Mouse (Mus musculus) cortical plate, adult 2 months (tissue): ENCODE data around the gene Auts2. TPM values are rescaled to one million over a fixed set of nuclear protein-coding genes. Genes with fewer than 3 reads are reported as not detected.

Experiments used
- H3K27ac ChIP-seq: fragments of 200-500 bp; 2 replicates; pipeline ENCODE4 v1.5.1; 2012; ENCODE audit warnings: low read length, control low read depth, inconsistent platforms; ENCODE audit not compliant: insufficient read depth
- H3K4me1 ChIP-seq: fragments of 200-500 bp; 2 replicates; pipeline ENCODE4 v1.6.1; 2011; ENCODE audit warnings: low read length; ENCODE audit not compliant: control insufficient read depth, insufficient read depth
- H3K4me3 ChIP-seq: fragments of 200-500 bp; 2 replicates; pipeline ENCODE4 v1.5.1; 2011; ENCODE audit warnings: mild to moderate bottlenecking, low read length, control low read depth; ENCODE audit not compliant: insufficient read depth
- CTCF ChIP-seq: fragments of 200-500 bp; IDR thresholded peaks from 2 replicates; pipeline ENCODE4 v1.5.1; 2011; ENCODE audit warnings: mild to moderate bottlenecking, control low read depth, low read length; ENCODE audit not compliant: insufficient read depth; ENCODE audit errors: extremely low read depth
- POLR2A ChIP-seq: fragments of 200-500 bp; IDR thresholded peaks from 2 replicates; pipeline ENCODE4 v1.6.1; 2011; ENCODE audit warnings: mild to moderate bottlenecking, low read length, control low read depth; ENCODE audit not compliant: insufficient read depth; ENCODE audit errors: extremely low read depth
- polyA plus RNA-seq: library from polyadenylated mRNA; depleted of rRNA; stranded (reverse); fragments of >200 nt; gene quantifications from 2 replicates; pipeline ENCODE4 v1.2.3, GENCODE M21; 2012

The Auts2 gene
- polyA plus RNA-seq, 1 experiment = 29.7 TPM

- no peak for TF ChIP-seq CTCF
- TF ChIP-seq POLR2A = no peak
- Histone ChIP-seq H3K4me1 (peaks cover 3% of the 10 kb centered on the region; the same call in 1 of the 2 replicates), H3K27ac (no peak overlapping the region), H3K4me3 (no peak overlapping the region)
Observed at GRCm38 (mm10) chr5:131574469-131575085, 968.6 kb downstream of the Auts2 start.

- TF ChIP-seq CTCF (no peak), POLR2A (no peak)
- H3K4me1 ChIP-seq = peaks cover 3% of the 10 kb centered on the region; the same call in 1 of the 2 replicates
- H3K4me3 ChIP-seq = no peak overlapping the region
- no peak overlapping the region for H3K27ac ChIP-seq
Observed at GRCm38 (mm10) chr5:131573296-131574177, 969.6 kb downstream of the Auts2 start.

GRCm38 (mm10) chr5:131566032-131566431, 977.1 kb downstream of the Auts2 start:
- Histone ChIP-seq H3K4me3 (no peak overlapping the region), H3K27ac (no peak overlapping the region), H3K4me1 (no peaks in the 10 kb centered on the region)
- TF ChIP-seq CTCF (no peak), POLR2A (no peak)

GRCm38 (mm10) chr5:131563630-131564252, 979.4 kb downstream of the Auts2 start:
- Histone ChIP-seq H3K4me3 (no peak overlapping the region), H3K4me1 (no peaks in the 10 kb centered on the region), H3K27ac (no peak overlapping the region)
- TF ChIP-seq CTCF (no peak), POLR2A (no peak)

- TF ChIP-seq POLR2A = no peak
- TF ChIP-seq CTCF = no peak
- no peak overlapping the region for H3K27ac ChIP-seq
- H3K4me3 ChIP-seq = no peak overlapping the region
- H3K4me1 ChIP-seq = no peaks in the 10 kb centered on the region
Observed at GRCm38 (mm10) chr5:131560773-131561560, 982.2 kb downstream of the Auts2 start.

GRCm38 (mm10) chr5:131558403-131559174, 984.6 kb downstream of the Auts2 start:
- H3K4me1 ChIP-seq = no peaks in the 10 kb centered on the region
- no peak overlapping the region for H3K4me3 ChIP-seq
- no peak overlapping the region for H3K27ac ChIP-seq
- no peak for TF ChIP-seq POLR2A
- no peak for TF ChIP-seq CTCF

GRCm38 (mm10) chr5:131557591-131558385, 985.4 kb downstream of the Auts2 start:
- TF ChIP-seq CTCF (no peak), POLR2A (no peak)
- Histone ChIP-seq H3K27ac (no peak overlapping the region), H3K4me1 (no peaks in the 10 kb centered on the region)

GRCm38 (mm10) chr5:131548932-131549563, 994.1 kb downstream of the Auts2 start:
- H3K27ac ChIP-seq = no peak overlapping the region
- peaks cover 2% of the 10 kb centered on the region; the same call in 1 of the 2 replicates for H3K4me1 ChIP-seq
- TF ChIP-seq POLR2A = no peak
- no peak for TF ChIP-seq CTCF
- H3K4me3 ChIP-seq = no peak overlapping the region

More at GRCm38 (mm10) chr5:131557591-131558385, 985.4 kb downstream of the Auts2 start:
- no peak overlapping the region for H3K4me3 ChIP-seq

GRCm38 (mm10) chr5:131547926-131548325, 995.2 kb downstream of the Auts2 start:
- no peak for TF ChIP-seq CTCF
- TF ChIP-seq POLR2A = no peak
- H3K27ac ChIP-seq = no peak overlapping the region

More at GRCm38 (mm10) chr5:131547926-131548325, 995.2 kb downstream of the Auts2 start:
- peaks cover 2% of the 10 kb centered on the region; the same call in 1 of the 2 replicates for H3K4me1 ChIP-seq
- H3K4me3 ChIP-seq = no peak overlapping the region
